Mouse (Mus musculus): ENCODE measurements at regions not wholly inside any gene's neighbourhood (a gene's known extent, or its start where the extent isn't known, plus 50 kb on each side); places are given as distances from the start of the nearest gene placed in this dataset.
"Not testable (repeated sequence)": the region's sequence is repeated elsewhere in the genome, so short reads cannot be mapped to it uniquely, and the experiment has no call there.

DNA sequence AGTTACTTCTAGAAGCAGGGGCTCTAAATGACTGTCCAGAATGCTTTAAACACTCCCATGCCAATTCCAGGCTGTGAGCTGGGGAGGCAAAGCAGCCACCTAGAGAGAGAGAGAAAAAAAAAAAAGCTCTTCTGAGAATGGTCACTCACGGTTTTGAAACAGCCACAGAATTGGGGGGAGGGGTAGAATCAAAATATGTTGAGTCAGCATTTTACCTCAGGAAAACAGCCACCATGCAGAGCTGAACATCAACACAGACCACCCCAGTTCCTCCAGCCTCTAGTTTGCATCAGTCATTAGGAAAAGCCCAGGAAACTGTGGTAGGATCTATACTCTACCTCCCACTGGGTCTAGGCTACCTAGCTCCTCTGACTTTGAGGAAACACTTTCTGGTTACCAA, 124.1 kb upstream of the Gm5150 start:
- H3K36me3 ChIP-seq: no peaks in the 10 kb centered on the region
- H3K27ac ChIP-seq: no peak overlapping the region
- H3K9me3 ChIP-seq: no peaks in the 10 kb centered on the region
- no peak overlapping the region for H3K4me3 ChIP-seq (replicated peaks)
- 54% methylated on average over 1 of the region's 1 CpGs for WGBS
- no peak overlapping the region for H3K4me2 ChIP-seq (replicated peaks)
- no peak overlapping the region for H3K9ac ChIP-seq
- no peaks in the 10 kb centered on the region for H3K27me3 ChIP-seq (replicated peaks)
- H3K4me1 ChIP-seq (replicated peaks): no peaks in the 10 kb centered on the region
- ATAC-seq: no peak

DNA sequence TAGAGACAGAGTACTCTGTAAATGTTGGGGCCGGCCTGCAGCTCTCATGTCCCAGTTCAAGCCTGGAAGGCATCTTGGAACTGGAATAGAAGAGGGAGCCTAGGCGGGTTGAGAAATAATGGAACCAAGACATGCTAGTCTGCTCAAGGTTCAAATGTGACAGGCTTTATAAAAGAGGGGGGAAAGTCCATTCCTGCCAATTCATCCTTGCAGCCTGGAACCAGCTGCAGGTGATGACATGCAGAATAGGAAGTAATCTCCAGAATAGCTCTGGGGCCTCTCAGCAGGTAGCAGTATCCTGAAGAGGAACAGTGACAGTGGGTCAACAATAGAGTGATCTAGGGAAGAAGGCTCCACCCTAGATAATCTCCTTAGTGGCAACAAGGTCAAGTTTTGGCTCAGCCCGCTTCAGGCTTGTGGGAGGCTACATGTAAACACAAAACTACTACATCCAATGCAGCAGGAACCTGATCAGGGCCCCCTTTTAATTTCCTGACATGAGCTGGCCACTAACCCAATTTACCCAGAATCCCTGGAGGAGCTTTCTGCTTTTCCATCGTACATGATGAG, 119.2 kb upstream of the Gm5150 start:
- not testable (repeated sequence) for H3K27ac ChIP-seq; H3K4me3 ChIP-seq (replicated peaks); H3K9ac ChIP-seq; H3K4me2 ChIP-seq (replicated peaks); H3K36me3 ChIP-seq; H3K9me3 ChIP-seq; H3K27me3 ChIP-seq (replicated peaks); H3K4me1 ChIP-seq (replicated peaks)
- WGBS: 70% methylated on average over 4 of the region's 4 CpGs
- ATAC-seq: peak; percentile 56

DNA sequence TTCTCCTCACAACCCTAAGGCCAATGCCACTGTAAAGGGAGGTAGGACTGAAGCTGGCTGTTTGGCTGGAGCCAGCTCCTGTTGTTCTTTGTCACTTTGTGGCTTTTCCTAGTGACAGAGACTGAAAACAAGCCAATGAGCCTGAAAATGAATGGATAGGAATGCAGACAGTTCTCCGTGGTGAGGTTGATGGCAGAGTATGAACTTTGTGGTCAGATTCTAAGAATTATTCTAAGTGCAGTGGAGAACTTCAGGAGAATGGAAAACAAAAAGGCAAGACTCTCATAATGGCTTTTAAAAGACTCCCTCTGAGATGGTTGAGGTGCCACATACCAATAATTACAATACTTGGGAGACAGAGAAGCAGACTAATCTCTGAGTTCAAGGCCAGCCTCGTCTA, 109.7 kb upstream of the Gm5150 start:
- Histone ChIP-seq H3K4me1 (replicated peaks) (no peaks in the 10 kb centered on the region), H3K27ac (no peak overlapping the region), H3K9ac (no peak overlapping the region), H3K4me3 (replicated peaks) (no peak overlapping the region), H3K27me3 (replicated peaks) (no peaks in the 10 kb centered on the region), H3K4me2 (replicated peaks) (no peak overlapping the region), H3K9me3 (no peaks in the 10 kb centered on the region), H3K36me3 (no peaks in the 10 kb centered on the region)
- 54% methylated on average over 2 of the region's 2 CpGs for WGBS
- ATAC-seq: no peak

DNA sequence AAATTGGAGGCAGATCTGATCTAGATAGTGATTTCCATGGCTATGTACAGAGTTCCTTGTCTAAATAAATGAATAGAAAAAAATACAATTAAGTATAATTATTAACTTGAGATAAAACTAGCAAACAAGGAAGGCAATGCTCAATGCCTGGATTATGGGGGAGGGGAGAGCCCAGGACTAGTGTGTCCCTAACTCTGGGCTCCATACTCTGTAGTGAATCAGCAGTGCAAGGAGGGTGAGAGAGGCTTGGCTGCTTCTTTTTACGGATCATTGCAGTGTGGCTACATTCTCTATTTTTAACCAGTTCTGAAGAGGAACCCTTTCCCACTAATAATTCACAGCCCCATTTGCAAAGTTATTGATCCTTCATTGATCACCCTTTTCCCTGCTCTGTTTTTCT, 101.3 kb upstream of the Gm5150 start:
- 59% methylated on average over 1 of the region's 1 CpGs for WGBS
- no peak for ATAC-seq
- Histone ChIP-seq H3K4me2 (replicated peaks) (no peak overlapping the region), H3K36me3 (no peaks in the 10 kb centered on the region), H3K9me3 (no peaks in the 10 kb centered on the region), H3K4me3 (replicated peaks) (no peak overlapping the region), H3K27me3 (replicated peaks) (no peaks in the 10 kb centered on the region), H3K27ac (no peak overlapping the region), H3K4me1 (replicated peaks) (no peaks in the 10 kb centered on the region), H3K9ac (no peak overlapping the region)

DNA sequence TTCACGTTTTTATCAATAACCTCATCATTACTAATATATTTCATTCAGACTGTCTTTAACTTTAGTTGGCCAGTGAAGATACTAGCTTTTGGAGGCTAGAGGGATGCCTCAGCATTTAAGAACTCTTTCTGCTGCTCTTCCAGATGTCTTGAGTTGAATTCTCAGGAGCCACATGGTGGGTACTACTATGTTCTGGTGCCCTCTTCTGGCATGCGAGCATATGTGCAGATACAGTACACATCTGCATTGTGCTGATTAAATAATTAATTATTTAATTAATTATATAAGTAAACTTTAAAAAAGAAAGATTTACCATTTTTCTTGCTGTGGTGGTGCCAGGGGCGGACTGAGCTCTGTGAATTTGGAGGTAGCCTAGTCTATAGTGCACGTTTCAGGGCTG, 98.8 kb upstream of the Gm5150 start:
- Histone ChIP-seq H3K27ac (no peak overlapping the region), H3K4me2 (replicated peaks) (no peak overlapping the region), H3K9me3 (no peaks in the 10 kb centered on the region), H3K36me3 (no peaks in the 10 kb centered on the region), H3K4me3 (replicated peaks) (no peak overlapping the region), H3K4me1 (replicated peaks) (no peaks in the 10 kb centered on the region), H3K9ac (no peak overlapping the region), H3K27me3 (replicated peaks) (no peaks in the 10 kb centered on the region)
- no peak for ATAC-seq
- WGBS: 70% methylated on average over 4 of the region's 4 CpGs

DNA sequence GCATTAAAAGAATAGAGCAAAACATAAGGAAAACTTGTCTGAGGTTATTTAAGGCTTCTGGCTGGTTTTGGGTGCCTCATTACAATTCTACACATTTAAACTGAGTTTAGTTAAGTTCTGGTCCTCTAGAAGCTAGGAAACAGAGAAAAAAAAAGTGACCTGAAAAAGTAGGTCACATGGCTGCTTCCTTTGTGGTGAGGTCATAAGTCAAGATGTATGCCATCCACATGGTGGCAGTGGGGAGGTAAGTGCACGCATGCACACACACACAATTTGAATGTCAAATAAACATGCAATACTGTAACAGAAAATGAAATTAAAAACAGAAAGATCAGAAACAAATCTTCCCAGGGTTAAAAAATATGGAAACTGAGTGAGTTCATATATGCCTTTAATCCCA, 96.9 kb upstream of the Gm5150 start:
- WGBS: 67% methylated on average over 1 of the region's 1 CpGs
- no peak overlapping the region for H3K9ac ChIP-seq
- no peaks in the 10 kb centered on the region for H3K4me1 ChIP-seq (replicated peaks)
- no peak overlapping the region for H3K27ac ChIP-seq
- ATAC-seq: no peak
- H3K27me3 ChIP-seq (replicated peaks): no peaks in the 10 kb centered on the region
- H3K9me3 ChIP-seq: no peaks in the 10 kb centered on the region
- no peak overlapping the region for H3K4me2 ChIP-seq (replicated peaks)
- no peak overlapping the region for H3K4me3 ChIP-seq (replicated peaks)
- H3K36me3 ChIP-seq: no peaks in the 10 kb centered on the region

DNA sequence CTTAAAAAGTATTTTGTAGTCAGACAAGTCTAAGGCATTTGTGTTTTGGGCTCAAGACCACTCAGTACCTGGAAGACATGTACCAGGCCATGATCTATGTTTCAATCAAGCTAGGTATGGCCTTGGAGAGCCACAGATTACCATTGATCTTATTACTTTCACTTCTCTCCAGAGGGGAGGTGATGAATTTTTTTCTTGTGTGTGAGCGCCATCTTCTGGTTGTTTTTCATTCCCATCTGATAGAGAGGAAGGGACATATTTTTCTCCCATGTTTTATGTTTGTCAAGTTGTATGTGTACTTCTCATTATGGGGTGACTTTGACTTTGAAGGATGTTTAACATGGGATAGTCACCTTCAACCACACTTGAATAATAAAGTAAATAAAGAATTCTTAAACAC, 80.3 kb upstream of the Gm5150 start:
- H3K4me3 ChIP-seq (replicated peaks): no peak overlapping the region
- ATAC-seq: no peak; the same call in 1 of the 2 replicates
- WGBS: 19% methylated on average over 1 of the region's 1 CpGs
- H3K4me2 ChIP-seq (replicated peaks): no peak overlapping the region
- no peaks in the 10 kb centered on the region for H3K36me3 ChIP-seq
- H3K4me1 ChIP-seq (replicated peaks): no peaks in the 10 kb centered on the region
- no peaks in the 10 kb centered on the region for H3K9me3 ChIP-seq
- H3K27ac ChIP-seq: no peak overlapping the region
- no peaks in the 10 kb centered on the region for H3K27me3 ChIP-seq (replicated peaks)
- H3K9ac ChIP-seq: no peak overlapping the region

DNA sequence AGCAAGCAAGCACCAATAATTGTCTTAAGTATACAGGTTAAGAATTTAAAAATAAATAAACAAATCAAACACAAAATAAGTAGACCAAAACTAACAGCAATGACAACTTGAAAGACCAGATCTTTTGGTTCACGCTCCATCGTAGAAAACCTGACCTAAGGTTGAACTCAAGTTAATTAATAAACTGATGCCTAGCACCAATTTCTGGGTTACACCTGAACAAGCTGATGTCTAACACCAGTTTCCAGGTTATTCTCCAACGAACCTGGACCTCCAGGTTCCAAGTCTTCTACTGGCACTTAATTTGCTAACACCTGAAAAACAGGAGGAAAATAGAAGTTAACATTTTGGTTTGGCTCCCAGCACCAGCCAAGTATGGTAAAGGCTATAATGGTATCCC, 79.1 kb upstream of the Gm5150 start:
- Histone ChIP-seq H3K4me1 (replicated peaks) (no peaks in the 10 kb centered on the region), H3K9me3 (no peaks in the 10 kb centered on the region)
- 55% methylated on average over 3 of the region's 3 CpGs for WGBS

DNA sequence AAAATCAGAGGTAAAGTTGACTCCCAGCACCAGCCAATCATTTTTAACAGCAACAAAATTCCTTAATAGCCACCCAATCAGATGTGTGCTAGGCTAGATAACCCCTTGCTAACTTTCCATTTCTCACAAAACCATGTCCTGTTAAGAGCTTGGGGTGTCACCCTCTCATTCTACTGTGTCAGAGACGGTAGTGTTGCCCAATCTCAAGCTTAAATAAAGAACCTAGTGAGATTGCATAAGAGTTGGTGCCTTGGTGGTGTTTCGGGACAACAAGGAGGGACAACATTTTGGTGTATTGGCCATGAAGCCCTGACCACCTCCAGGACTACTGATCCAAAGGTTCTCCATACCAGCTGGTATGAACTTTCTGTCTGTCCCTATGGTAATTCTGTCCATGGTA, 72.9 kb upstream of the Gm5150 start:
- no peaks in the 10 kb centered on the region for H3K4me1 ChIP-seq (replicated peaks)
- no peak overlapping the region for H3K4me3 ChIP-seq (replicated peaks)
- H3K27me3 ChIP-seq (replicated peaks): no peaks in the 10 kb centered on the region
- no peak overlapping the region for H3K9ac ChIP-seq
- no peaks in the 10 kb centered on the region for H3K9me3 ChIP-seq
- ATAC-seq: no peak
- no peak overlapping the region for H3K27ac ChIP-seq
- no peaks in the 10 kb centered on the region for H3K36me3 ChIP-seq
- H3K4me2 ChIP-seq (replicated peaks): no peak overlapping the region
- WGBS: 85% methylated on average over 2 of the region's 2 CpGs

More for the DNA sequence above, 79.1 kb upstream of the Gm5150 start:
- Histone ChIP-seq H3K27ac (no peak overlapping the region), H3K27me3 (replicated peaks) (no peaks in the 10 kb centered on the region), H3K4me2 (replicated peaks) (no peak overlapping the region), H3K9ac (no peak overlapping the region), H3K36me3 (no peaks in the 10 kb centered on the region), H3K4me3 (replicated peaks) (no peak overlapping the region)
- no peak for ATAC-seq

DNA sequence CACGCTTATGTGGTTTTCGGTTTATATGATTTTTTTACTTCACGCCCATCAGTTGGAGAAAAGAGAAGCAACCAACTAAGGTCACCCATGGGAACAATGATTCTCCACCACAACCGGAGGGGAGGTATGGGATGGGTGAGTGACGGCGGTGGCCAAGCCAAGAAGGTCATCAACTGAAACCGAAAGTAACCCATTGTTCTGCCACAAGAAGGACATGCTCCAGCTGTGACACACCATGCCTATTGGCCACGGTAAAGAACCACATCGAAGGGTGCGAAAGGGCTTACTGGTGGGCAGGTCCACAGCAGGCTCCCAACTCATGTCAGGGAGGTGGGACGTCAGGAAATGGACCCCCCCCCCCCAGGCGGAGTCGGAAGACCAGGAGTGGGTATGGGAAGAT, 65.7 kb upstream of the Gm5150 start:
- no peak overlapping the region for H3K4me2 ChIP-seq (replicated peaks)
- no peak for ATAC-seq
- H3K4me3 ChIP-seq (replicated peaks): no peak overlapping the region
- 91% methylated on average over 13 of the region's 13 CpGs for WGBS
- no peak overlapping the region for H3K27ac ChIP-seq
- H3K27me3 ChIP-seq (replicated peaks): no peaks in the 10 kb centered on the region
- H3K9me3 ChIP-seq: no peaks in the 10 kb centered on the region
- no peaks in the 10 kb centered on the region for H3K4me1 ChIP-seq (replicated peaks)
- H3K36me3 ChIP-seq: no peaks in the 10 kb centered on the region
- no peak overlapping the region for H3K9ac ChIP-seq

DNA sequence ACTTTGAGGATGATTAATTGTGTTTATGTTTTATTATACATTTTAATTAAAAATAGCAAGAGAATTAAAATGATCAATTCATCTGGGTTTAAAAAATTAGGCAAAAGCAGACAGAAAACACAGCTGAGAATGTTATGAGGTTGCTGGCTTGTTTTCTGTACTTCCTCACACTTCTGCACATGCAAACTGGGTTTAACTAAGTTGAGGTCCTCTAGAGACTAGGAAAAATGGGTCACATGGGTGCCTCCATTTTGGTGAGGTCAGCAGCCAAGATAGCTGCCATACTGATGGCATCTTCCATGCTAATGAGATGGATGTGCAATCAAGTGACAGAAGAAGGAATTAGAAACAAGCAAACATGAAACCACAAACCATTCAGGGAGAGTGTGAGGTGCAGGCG, 64.7 kb upstream of the Gm5150 start:
- H3K4me1 ChIP-seq (replicated peaks): no peaks in the 10 kb centered on the region
- no peak overlapping the region for H3K4me3 ChIP-seq (replicated peaks)
- no peak for ATAC-seq
- no peaks in the 10 kb centered on the region for H3K36me3 ChIP-seq
- no peaks in the 10 kb centered on the region for H3K27me3 ChIP-seq (replicated peaks)
- H3K9me3 ChIP-seq: no peaks in the 10 kb centered on the region
- H3K4me2 ChIP-seq (replicated peaks): no peak overlapping the region
- H3K27ac ChIP-seq: no peak overlapping the region
- 96% methylated on average over 1 of the region's 1 CpGs for WGBS
- H3K9ac ChIP-seq: no peak overlapping the region

DNA sequence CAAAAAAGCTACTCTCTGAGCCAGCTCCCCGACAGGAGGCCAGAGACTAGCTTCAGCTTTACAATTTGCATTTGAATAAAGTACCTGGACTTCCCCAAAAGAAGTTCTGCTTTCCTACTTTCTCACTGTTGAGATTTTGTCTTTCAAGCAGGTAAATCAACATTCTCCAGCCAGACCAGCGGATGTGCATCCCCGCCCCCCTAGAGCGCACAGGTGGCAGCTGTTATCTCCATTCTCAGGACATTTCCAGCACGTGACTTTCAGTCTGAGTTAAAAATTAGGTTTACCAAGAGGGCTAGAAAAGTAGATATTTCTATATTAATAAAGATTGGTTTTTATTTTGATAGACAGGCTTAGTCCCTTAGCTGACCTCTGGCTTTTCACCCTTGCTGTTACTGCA, 51.5 kb upstream of the Gm5150 start:
- not testable (repeated sequence) for H3K9ac ChIP-seq; H3K4me1 ChIP-seq (replicated peaks); ATAC-seq; H3K27me3 ChIP-seq (replicated peaks); H3K9me3 ChIP-seq; H3K36me3 ChIP-seq; H3K4me2 ChIP-seq (replicated peaks); H3K27ac ChIP-seq; H3K4me3 ChIP-seq (replicated peaks)
- 83% methylated on average over 5 of the region's 5 CpGs for WGBS
